Mouse (Mus musculus): ENCODE data around the gene Chd9.

DNA sequence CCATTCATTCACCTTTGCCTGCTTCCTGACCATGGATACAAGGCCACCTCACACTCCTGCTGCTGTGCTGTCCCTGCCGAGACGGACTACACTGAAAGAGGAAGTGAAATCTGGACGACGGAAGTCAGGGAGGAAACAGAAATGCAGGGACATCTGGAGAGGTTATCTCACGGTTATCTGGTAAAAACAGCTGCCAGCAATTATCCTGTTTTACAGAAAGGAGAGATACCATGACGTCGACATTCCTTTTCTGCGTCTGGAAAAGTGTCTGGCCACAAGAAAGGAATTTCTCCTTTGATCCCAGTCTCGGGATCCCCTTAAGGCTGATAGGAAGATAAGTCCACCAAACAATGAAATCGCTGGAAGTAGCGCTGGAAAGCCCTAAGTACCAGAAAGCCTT, 5.7 kb upstream of the Chd9 start:
- TF ChIP-seq POLR2A (IDR thresholded peaks at IDR 0.05; ENCODE audit: borderline replicate concordance, insufficient read depth, low read length) (no peak), CTCF (IDR thresholded peaks at IDR 0.05; ENCODE audit: borderline replicate concordance, insufficient read depth, low read depth, low read length) (no peak)

Data from cerebellum, adult 2 months (tissue).